Mouse (Mus musculus): ENCODE results near the gene Rnf38. TPM values are rescaled to one million over a fixed set of nuclear protein-coding genes. Genes with fewer than 3 reads are reported as not detected.
A peak's percentile ranks its signal among the peaks of the same experiment; 100 is the strongest.

The Rnf38 gene
- total RNA-seq, 2 experiments from 2014 or later = 39.2 to 46.9 TPM

DNA sequence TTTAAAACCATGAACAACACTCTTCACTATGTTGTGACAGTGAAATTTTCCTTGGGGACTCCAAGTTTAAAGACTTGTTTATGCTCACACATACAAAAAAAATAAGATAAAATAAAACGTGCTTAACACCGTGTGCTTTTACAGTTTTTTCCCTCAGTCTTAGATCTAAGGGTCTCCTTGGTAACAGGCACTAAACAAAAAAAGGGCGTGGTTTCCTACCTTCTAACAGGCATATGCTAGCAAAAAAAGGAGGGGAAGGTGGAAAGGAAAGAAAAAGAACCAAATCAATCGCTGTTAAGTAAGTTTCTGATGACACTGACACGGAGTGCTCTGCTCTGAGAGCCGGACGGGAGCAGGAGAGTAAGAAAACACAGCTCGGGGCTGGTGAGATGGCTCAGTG is 73.8 kb downstream of the Rnf38 start:
- ATAC-seq (replicated peaks; ENCODE audit: low FRiP score, poor library complexity, severe bottlenecking) = no peak

DNA sequence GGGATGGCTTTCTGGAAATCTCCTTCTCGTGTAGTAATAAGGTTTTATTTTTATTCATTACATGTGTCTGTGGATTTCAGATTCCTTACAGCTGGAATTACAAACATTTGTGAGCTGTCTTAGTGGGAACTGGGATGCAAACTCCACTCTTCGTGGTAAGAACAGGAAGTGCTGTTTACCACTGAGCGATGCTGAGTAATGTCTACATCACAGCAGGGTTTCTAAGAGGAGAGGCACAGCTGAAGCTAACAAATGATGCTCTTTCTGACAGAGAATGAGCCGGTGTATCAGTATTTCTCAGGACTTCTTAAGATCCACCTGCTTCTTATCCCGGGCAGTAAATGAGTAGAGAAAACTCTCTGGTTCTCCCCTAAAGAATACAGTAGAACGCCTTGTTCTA is 77.1 kb downstream of the Rnf38 start:
- ATAC-seq (replicated peaks; ENCODE audit: low FRiP score, poor library complexity, severe bottlenecking) = no peak

DNA sequence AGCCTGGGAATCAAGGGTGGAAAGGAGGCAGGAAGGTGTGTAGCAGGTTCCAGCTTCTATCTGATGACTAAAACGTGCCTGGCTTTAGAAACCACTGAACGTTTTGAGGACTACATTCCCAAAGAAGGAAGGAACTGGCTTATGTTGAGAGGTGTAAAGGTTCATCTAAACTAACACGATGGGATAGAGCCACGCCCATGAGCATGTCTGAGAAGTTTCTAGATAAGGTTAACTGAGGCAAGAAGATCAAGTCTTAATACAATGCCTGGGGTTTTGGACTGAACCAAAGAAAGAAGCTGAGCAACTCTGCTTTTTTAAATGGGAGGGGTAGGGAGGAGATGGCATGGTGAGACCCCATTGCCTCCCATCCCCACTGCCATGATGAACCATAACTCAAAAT is 78.7 kb downstream of the Rnf38 start:
- ATAC-seq (replicated peaks; ENCODE audit: low FRiP score, poor library complexity, severe bottlenecking) = peak; percentile 68

DNA sequence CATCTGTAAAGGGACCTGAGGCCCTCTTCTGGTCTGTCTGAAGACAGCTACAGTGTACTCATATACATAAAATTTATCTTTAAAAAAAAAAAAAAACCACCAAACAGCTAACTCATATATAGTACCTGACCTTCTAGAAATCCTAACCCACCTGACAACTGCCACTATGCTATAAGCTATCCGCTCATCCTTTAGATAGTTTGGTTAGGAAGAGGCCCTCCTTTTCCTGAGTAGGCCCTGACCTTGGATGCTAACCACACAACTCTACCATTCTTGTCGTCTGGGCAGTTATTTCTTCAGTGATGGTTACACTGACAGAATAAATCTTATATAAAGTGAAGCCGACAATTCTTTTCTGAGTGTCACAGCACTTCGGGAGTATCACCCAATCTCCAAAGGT is 80.7 kb downstream of the Rnf38 start:
- no peak for ATAC-seq (replicated peaks; ENCODE audit: low FRiP score, poor library complexity, severe bottlenecking)

DNA sequence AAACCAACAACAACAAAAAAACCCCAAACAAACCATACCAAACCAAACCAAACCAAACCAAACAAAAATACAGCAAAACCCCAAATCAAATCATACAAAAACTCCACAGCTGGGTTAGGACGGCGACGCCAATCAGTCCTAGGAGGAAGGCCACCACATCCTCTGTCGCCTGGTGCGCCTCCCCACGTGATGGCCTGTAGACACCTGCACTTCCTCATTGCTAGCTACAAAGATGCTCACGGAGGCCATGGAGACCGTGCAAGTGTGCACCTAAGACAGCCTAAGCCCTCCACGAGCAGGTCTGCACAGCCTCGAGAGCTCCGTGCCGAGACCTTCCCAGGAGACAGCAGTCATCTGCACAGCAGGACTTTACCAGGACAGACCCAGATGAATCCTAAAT is 106.8 kb downstream of the Rnf38 start:
- ATAC-seq (replicated peaks; ENCODE audit: low FRiP score, poor library complexity, severe bottlenecking) = no peak

DNA sequence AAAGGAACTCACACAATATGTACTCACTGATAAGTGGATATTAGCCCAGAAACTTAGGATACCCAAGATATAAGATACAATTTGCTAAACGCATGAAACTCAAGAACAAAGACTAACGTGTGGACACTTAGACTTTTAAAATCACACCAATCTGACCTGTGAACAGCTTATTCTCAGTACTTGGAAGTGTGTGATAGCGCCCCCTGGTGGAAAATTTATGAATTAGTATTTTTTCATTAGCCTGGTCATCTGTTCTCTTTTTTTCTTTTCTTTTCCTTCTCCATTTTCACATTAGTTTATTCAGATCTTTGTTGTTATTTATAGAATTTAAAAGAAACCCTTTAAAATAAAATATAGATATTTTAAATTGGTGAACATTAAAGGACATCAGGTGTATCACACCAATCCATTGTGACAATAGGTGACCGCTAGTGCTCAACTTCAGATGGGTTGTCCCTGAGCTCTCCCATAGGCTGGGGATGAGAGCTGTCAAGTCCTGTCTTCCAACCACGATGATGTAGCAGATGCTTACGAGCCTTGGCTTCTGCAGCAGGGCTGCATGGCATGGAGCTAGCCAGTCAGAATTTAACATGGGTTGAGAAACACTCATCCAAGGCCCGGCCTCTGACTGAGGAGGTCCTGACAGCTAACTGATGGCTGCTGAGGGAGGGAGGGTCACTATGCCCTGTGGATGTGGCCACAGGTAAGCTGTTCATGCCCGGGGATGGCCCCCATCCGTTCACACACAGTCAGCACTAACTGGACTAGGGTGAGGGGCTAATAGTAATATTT is 114.0 kb downstream of the Rnf38 start:
- ATAC-seq (replicated peaks; ENCODE audit: low FRiP score, poor library complexity, severe bottlenecking) = 0 out of 2 replicates have a peak, but pooled peaks have one; percentile 59

DNA sequence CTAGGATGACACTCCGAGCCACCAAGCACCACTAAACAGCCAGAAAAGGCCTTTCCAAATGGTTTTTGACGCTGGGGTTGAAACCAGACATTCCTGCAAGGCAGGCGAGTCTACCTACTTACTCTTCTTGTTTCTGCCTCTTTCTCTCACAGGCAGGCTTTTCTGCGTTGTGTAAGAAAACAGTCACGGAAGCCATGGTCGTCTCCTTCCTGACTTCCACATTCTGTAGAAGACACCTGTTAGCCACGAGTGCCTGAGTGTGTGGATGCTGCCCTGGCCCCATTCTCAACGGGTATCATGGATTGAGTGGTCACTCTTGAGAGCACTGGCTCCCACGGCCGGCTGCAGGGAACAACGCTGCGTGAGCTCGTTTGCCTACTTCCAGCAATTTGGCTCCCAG is 118.5 kb downstream of the Rnf38 start:
- ATAC-seq (replicated peaks; ENCODE audit: low FRiP score, poor library complexity, severe bottlenecking) = no peak

DNA sequence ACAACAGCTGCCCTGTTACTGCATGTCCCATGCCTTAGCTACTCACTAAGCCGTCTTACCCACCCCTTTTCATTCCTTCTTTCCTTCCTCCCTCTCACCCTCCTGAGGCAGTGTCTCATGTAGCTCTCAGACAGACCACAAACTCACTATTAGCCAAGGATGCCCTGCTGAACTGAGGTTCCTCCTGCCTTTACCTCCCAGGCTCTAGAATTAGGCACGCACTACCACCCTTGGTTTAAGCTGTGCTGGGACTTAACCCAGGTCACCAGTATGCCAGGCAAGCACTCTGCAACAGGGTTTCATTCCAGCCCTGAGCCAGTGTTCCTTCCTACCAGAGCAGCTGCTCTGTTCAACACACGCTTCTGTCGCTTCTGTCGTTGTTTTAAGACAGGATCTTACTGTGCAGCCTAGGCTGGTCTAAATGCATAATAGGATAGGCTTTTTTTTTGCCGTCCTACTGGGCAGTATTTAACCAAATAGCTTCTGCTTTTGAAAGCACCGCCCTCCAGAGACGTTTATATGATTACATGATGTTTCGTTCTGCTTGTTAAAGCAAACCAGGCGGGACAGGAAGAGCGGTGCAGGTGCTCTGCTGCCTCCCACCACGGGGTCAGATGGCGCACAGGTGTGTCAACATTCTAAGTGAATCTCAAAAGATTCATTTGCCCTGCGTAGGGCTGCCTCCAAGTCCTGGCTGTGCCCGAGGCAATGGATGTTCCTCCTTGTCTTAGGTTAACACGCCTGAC is 120.0 kb downstream of the Rnf38 start:
- no peak for ATAC-seq (replicated peaks; ENCODE audit: low FRiP score, poor library complexity, severe bottlenecking)

DNA sequence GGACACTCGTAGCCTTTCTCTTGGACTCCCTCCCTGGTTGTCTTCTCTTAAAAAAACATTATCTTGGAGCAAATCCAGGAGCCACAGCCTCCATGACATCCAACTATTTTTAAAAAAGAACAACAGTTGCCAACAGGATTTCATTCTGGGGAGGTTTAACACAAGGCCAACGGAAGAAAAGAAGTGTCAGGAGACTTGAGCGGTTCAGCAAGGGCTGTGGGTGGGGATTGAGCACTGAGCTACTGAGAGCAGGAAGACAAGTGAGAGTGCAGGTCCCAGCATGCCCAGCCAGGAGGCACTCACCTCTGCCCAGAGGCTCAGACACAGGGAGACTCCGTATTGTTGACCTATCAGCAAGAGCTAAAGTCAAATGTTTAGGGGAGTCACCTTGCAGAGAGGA is 120.8 kb downstream of the Rnf38 start:
- ATAC-seq (replicated peaks; ENCODE audit: low FRiP score, poor library complexity, severe bottlenecking) = no peak

DNA sequence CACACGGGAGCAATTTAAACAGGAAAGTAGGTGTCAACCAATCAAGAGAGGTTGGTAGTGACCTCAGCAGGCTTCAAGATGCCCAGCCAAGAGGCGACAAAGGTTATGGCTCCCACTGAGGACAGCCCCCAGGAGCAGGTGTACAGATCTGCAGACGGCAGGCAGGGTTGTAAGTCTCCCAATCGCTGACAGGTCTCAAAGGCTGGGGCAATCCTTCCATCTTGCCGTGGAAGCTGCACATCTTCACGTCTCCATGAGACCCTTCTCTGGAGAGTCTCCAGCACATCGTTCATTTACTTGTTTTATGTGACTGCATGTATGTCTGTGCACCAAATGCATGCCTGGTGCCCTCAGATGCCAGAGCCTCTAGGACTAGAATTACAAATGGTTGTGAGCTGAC is 122.8 kb downstream of the Rnf38 start:
- ATAC-seq (replicated peaks; ENCODE audit: low FRiP score, poor library complexity, severe bottlenecking) = no peak

DNA sequence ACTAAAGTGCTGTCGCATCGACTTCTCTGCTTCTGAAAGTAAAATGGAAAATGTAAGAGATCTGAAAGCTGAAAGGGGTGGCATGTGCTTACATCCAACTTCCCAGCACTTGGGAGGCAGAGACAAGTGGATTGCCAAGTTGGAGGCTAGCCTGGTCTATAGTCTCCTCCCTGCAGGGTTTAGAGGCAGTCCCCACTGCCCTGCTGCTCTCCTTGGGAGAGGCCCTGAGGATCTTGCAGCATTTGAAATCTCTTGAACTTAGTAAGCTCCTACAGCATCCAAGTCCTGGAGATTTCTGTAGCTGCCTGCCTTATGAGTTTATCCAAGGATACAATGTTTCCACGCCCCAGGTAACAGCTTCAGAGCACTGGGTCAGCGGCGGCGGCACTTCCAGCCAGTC is 125.3 kb downstream of the Rnf38 start:
- no peak for ATAC-seq (replicated peaks; ENCODE audit: low FRiP score, poor library complexity, severe bottlenecking)

DNA sequence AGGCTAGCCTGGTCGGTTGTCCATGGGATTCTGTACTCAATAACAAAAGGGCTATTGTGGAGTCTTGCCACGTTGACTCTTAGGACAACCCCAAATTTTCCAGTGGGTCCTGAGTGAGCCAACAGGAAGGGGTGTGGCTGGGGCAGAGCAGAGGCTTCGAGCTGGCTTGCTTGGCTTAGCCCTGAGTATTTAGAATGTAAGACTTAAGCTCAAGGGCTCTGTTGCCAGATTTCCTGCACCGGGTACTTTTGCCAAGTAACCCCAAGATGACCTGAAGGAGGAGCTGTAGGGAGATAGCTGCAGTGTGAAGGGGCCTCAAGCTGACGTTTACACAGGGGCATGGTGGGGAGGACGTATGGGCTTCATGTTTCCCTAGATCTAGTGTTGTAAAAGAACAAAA is 126.2 kb downstream of the Rnf38 start:
- ATAC-seq (replicated peaks; ENCODE audit: low FRiP score, poor library complexity, severe bottlenecking) = no peak

DNA sequence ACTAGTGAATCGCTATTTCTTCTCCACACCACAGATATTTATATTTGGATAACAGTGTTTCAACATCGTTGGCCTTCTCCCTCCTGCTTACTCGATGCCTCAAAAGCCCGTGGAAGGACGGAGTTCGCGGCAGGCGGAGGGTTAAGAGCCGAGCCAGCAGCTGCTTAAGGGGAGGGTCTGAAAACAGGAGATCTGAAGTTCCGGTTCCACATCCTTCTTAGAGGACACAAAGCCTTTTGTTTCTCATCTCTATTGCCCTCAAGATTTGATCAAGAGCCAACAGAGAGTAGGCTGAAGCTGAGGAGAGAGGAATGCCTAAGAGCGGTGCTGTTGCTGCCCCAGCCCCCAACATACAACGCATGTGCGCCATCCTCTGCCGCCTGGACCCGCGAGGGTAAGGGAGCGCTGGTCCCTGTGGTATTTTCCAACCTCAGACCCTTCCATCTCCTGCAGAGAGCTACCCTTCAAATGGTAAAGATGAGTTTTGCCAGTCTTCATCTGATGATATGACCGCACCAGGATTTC is 127.2 kb downstream of the Rnf38 start:
- ATAC-seq (replicated peaks; ENCODE audit: low FRiP score, poor library complexity, severe bottlenecking) = no peak

DNA sequence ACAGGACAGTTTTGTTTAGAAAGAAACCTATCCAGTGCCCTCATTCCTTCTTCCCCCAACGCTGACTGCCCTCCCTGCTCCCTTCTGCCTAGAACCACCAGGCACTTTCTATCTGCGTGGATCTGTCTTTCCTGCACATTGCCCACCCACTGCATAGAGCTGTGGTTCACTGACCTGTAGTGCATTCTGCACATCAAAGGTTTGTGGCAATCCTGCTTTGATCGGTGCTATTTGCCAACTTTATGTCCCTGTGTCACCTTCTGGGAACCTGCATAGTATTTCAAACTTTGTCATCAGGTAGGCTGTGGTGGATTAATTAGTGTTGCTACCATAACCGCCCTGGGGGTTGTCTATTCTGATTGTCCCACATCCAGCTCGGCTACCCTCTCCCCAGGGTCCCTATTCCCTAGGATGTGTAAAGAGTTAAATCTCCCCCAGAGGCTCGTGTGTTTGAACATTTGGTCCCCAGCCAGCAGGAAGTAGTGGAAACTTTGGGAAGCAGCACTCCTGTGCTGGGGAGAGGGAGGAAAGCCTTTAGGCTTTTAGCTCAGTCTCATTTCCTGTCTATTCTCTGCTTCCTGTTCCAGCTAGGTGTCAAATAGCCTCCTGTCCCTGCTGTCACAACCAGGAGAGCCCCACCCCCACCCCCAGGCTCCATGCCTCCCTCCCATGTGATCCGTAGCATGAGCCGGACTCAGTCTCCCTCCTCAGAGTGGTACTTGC is 129.2 kb downstream of the Rnf38 start:
- no peak for ATAC-seq (replicated peaks; ENCODE audit: low FRiP score, poor library complexity, severe bottlenecking)

DNA sequence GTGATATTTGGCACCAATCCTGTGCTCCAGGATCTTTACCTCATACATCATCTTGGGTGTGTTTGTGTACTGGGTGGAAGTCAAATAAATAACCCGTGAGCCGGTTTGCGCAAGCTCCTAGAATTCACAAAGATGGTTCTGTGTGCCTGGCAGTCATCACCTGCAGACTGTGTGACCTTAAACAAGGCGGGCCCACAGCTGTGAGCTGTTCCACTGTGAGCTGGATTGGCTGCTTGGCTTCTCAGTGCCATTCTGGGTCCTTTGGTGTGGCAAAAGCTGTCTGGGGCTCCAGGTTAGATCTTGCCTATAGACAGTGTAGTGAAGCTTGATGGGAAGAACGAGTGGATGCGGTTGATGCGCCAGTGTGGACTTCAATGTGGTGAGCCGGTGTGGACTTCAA is 130.0 kb downstream of the Rnf38 start:
- no peak for ATAC-seq (replicated peaks; ENCODE audit: low FRiP score, poor library complexity, severe bottlenecking)

DNA sequence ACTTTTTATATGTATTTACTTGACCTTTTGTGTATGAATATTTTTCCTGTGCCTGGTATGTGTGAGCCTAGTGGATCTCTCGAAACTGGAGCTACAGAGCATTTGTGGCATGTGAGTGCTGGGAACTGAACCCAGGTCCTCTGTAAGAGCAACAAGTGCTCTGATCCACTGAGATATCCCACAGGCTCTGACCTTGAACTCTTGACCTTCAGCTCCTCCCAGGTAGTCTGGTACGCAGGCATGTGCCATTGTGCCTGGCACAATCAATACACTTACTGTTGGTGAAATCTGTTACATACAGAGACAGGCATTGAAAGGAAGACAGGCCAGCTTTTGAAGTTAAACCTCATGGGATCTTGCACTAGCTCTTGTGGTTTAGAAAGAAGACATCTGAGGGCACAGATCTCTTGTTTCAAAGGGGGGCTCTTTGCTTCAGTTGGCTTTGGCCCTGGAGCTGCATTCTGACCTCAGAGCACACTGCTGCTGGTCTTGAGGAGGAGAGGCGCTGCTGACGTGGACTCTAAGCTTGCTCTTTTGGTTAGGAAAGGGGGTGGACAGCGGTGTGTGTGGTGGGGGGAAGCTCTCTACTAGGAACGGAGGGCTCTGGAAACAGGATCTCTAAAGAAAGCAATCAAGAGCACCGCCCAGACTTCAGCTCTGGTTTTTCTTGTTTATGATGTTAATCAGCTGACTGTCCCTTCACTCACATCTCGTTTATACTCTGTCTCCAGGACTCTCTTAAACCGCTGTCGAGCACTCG is 135.8 kb downstream of the Rnf38 start:
- ATAC-seq (replicated peaks; ENCODE audit: low FRiP score, poor library complexity, severe bottlenecking) = no peak

DNA sequence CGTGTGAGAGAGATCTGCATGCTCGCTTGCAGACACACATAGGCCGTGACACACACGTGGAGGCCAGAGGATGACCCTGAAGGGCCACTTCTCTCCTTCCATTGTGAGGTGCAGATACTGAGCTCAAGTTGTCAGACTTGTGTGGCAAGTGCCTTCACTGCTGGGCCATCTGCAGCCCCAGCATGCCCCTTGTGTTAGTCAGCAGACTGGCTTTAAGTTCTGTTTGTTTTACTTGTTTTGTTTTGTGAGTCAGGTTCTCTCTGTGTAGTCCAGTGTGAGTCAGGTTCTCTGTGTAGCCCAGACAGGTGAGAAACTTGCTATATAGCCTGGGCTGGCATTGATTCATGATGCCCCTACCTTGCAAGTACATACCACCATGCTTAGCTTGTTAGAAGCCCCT is 139.1 kb downstream of the Rnf38 start:
- ATAC-seq (replicated peaks; ENCODE audit: low FRiP score, poor library complexity, severe bottlenecking) = no peak

DNA sequence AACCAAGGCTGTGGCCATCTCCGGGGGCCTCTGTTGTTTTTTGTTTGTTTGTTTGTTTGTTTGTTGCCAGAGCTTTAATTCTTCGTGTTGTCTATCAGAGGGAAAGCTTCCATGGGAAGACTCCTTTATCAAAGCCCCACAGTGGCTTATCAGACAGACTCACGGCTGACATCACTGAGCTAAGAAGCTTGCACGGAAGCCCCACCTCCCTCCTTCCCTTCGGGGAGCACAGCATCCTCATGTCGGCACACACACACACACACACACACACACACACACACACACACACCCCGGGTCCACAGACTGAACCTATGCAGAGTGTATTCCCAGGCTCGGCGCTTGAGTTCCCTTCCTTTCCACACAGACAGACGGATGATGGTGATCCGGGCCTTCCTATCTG is 141.2 kb downstream of the Rnf38 start:
- peak; percentile 60 for ATAC-seq (replicated peaks; ENCODE audit: low FRiP score, poor library complexity, severe bottlenecking)

DNA sequence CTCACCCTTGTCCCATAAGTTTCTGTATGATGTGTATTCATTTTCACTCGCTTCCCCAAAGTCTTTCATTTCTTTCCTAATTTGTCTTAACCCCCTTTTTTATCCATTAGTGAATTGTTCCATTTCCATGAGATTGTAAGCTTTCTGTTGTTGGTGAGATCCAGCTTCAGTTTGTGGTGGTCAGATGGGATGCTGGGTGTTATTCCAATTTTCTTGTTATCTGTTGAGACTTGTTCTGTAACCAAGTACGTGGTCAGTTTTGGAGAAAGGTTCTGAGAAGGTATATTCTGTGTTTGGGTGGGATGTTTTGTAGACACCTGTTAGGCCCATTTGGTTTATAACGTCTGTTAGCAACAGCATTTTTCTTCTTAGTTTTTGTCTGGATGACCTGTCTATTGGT is 148.0 kb downstream of the Rnf38 start:
- ATAC-seq (replicated peaks; ENCODE audit: low FRiP score, poor library complexity, severe bottlenecking) = no peak
